Mouse (Mus musculus) MEL (cell line): ENCODE measurements around the gene Slc16a11.

Experiments
- CTCF ChIP-seq, 3 experiments: IDR thresholded peaks in 2 of 3; conservative IDR thresholded peaks in 1 of 3; 2 replicates each; pipeline ENCODE4 v1.5.1; 2011 to 2012; ENCODE audit warnings: low read length in 3 of 3, low read depth in 2 of 3, mild to moderate bottlenecking in 2 of 3, improper control_type of control experiment in 1 of 3, inconsistent platforms in 1 of 3, mixed read lengths in 1 of 3, moderate library complexity in 1 of 3; ENCODE audit not compliant: control insufficient read depth in 1 of 3, insufficient read depth in 1 of 3, poor library complexity in 1 of 3, severe bottlenecking in 1 of 3
- GATA1 ChIP-seq: IDR thresholded peaks from 2 replicates; pipeline ENCODE4 v1.6.1; 2011; ENCODE audit warnings: low read depth, low read length, improper control_type of control experiment
- JUND ChIP-seq: IDR thresholded peaks from 2 replicates; pipeline ENCODE4 v1.6.1; 2011; ENCODE audit warnings: low read depth, mild to moderate bottlenecking, improper control_type of control experiment, low read length
- NELFE ChIP-seq: IDR thresholded peaks from 2 replicates; pipeline ENCODE4 v1.6.1; 2011; ENCODE audit warnings: low read depth, low read length, improper control_type of control experiment
- NRF1 ChIP-seq: IDR thresholded peaks from 2 replicates; pipeline ENCODE4 v1.6.1; 2014; ENCODE audit warnings: low read depth, mild to moderate bottlenecking, inconsistent platforms, low read length, improper control_type of control experiment, moderate library complexity; ENCODE audit not compliant: poor library complexity, insufficient read depth, severe bottlenecking
- POLR2A ChIP-seq, 2 experiments: IDR thresholded peaks; 2 replicates each; pipeline ENCODE4 v1.6.1; 2011 to 2012; ENCODE audit warnings: low read length in 2 of 2, mild to moderate bottlenecking in 2 of 2, control low read depth in 1 of 2, improper control_type of control experiment in 1 of 2, low read depth in 1 of 2, moderate library complexity in 1 of 2; ENCODE audit not compliant: control insufficient read depth in 1 of 2, insufficient read depth in 1 of 2, poor library complexity in 1 of 2
- RCOR1 ChIP-seq: IDR thresholded peaks from 2 replicates; pipeline ENCODE4 v1.6.1; 2012; ENCODE audit warnings: low read depth, mild to moderate bottlenecking, inconsistent platforms, low read length, improper control_type of control experiment

DNA sequence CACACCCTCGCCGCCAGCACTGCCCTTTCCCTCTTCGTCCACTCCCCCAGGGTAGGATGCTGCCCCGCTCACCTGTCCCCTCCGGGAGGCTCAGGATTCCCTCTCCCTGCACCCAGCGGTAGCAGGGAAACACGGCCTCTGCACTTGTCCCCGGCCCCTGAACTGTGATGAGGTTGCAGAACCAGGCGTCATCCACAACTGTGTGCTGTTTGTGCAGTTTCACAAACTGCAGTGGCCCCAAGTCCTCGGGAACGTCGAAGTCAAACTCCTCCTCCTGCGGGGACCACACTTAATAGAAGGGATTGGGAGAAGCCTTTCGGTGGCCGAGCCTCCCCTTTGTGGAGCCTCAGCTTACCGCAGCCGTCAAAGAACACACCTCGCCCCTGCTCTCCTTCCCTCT lies 41.8 kb downstream of the Slc16a11 start:
- TF ChIP-seq GATA1 (no peak), JUND (no peak), CTCF (IDR thresholded peaks at IDR 0.05 in 2 of 3, conservative IDR thresholded peaks at IDR 0.05 in 1 of 3; ENCODE audit: control insufficient read depth in 1 of 3, insufficient read depth in 1 of 3, low read depth in 2 of 3, low read length in 3 of 3, poor library complexity in 1 of 3, severe bottlenecking in 1 of 3) (no peak), POLR2A (IDR thresholded peaks at IDR 0.05; ENCODE audit: control insufficient read depth in 1 of 2, insufficient read depth in 1 of 2, low read depth in 1 of 2, low read length in 2 of 2, poor library complexity in 1 of 2) (no peak), NRF1 (no peak), RCOR1 (no peak), NELFE (no peak)
